Mouse (Mus musculus) kidney, postnatal 4 days (tissue): Measurements from ENCODE around the gene Agps.

Experiments
- DNase-seq, 2 experiments: peaks; one replicate each; pipeline ENCODE4 v3.0.0; 2021; ENCODE audit warnings: mixed read lengths in 2 of 2

The Agps gene

DNA sequence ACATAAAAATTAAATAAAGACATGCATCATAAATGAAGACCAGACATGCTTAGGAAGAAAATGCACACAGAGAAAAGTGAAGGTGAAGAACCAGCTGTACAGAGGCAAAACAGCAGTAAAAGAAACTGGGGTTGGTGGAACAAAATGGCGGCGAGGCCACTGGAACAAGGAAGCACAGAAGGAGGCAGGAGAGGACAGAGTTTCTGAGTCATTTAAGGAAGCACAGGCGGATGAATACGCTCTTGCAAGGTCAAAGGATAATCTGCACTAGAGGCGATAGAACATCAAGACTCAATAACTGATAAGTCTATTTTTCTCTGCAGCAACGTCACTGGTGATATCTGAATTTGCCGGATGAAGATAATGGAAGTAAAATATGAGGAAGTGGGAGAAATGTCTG, 1.7 kb upstream of the Agps start:
- DNase-seq = no peak

DNA sequence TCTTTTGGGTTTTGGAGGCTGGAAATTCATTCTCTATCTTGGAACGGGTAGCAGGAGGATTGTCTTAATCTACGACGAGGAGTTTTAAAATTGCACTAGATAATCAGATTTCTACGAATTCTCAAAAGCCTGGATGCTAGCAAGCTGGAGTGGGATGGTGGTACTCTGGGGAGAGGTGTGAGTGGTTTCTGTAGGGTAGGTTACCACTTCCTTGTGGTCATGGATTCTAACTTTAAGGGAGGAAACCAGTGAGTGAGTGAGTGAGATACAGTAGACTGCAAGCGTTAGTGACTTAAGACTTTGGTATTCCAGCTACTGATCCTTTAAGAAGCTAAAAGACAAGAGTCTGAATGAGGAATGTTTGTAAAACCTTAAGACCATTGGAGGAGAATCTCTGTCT, 804 bp downstream of the Agps start:
- DNase-seq = no peak

- DNase-seq = no peak
These were observed 2.5 kb downstream of the Agps start for GRCm38 (mm10) chr2:75834492-75834891.

DNA sequence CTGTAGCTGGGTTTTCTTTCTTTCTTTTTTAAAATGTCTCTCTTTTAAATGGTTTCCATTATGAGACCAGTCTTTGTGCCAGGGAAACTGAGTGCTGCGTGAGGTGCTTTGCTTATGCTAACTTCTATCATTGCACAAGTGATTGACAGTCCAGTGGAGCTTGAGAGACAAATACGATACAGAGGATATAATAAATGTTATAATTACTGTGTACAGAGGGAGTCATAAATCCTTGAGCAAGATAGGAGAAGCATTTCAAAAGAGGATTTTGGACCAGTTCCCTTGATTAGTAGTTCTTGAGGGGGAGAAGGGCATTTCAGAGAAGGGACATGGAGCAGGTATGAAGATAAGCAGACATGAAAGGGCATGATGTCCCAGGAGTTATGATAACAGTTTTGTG, 10.3 kb downstream of the Agps start:
- DNase-seq = no peak

GRCm38 (mm10) chr2:75847708-75848107, 15.7 kb downstream of the Agps start:
- DNase-seq = no peak

DNA sequence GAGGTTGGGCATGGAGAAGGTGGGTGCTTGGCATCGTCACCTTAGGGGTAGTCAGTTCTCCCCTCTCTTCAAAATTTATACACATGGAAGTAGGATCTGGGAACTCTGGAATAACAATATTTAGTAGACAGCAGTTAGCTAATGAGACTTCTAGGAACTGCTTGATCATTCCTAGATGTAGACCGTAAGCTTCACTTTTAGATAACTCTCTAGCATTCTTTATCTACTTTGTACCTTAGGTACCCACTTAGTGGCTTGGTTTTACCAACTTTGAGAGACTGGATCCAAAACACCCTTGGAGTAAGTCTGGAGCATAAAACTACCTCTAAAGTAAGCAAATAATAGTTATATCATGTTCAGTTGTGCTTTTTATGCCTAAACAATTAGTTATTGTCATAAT, 20.5 kb downstream of the Agps start:
- DNase-seq = no peak

DNA sequence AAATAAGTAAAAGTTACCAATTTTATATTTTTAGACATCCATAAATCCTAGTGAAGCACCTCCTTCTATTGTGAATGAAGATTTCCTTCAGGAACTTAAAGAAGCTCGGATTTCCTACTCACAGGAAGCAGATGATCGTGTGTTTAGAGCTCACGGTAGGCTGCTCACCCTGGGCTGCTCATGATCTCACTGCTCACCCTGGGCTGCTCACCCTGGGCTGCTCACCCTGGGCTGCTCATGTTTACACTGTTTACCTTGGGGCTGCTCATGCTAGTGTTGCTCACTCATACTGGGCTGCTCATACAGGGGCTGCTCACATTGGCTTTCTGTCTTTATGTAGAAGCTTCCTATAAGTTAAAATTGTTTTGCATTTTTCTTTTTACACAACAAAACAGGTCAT, 22.2 kb downstream of the Agps start:
- DNase-seq = peak in 1 of 2 experiments; percentile 16

- no peak for DNase-seq
These were observed 29.1 kb downstream of the Agps start for GRCm38 (mm10) chr2:75861115-75861514.

DNA sequence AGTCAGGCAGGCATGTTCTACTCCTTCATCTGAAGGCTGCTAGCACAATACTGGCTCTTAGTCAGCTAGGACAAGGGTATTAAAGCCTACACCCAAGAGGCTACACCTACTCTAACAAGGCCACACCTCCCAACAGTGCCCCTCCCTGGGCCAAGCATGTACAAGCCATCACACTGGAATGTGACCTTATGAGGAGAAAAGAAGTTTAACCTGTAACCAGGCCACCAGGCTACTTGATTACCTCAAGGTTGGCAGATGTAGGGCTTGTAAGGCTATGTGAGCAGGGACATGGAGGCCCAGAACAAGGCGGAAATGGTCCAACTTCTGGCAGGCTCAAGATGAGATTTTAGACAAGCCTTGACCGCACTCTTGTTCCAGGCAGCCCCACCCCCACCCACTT, 37.6 kb downstream of the Agps start:
- DNase-seq = peak in 1 of 2 experiments; percentile 13

DNA sequence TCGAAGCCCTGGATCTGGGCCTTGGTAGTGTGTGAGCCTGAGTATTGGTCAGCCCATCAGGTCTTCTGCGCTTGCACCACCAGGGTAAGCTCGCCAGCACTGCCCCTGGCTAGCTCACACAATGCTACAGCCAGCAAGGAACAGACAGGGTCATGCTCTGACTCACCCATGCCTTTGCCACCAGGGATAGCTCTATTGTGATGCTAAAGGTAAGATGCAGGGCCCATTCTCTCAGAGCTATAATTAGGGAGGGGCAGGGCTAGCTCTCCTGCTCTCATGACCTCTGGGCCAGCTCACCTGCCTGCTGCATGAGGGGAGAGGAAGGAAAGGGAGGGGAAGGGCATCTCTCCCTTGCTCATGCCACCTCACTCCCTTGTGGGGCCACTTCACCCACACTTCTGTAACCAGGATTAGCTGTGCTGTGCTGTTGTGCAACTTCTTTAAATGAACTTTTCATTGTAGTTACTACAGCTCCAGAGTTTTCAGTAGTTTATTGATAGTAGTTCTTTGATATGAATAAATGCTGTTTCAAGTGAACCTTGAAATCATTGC, 42.1 kb downstream of the Agps start:
- DNase-seq = no peak

- DNase-seq = peak in 1 of 2 experiments; percentile 8
These were observed 47.8 kb downstream of the Agps start for GRCm38 (mm10) chr2:75879791-75880190.

- peak; percentile 74 to 77 for DNase-seq
These were observed 51.6 kb downstream of the Agps start for GRCm38 (mm10) chr2:75883543-75883942.

GRCm38 (mm10) chr2:75891981-75892380, 60.0 kb downstream of the Agps start:
- no peak for DNase-seq

DNA sequence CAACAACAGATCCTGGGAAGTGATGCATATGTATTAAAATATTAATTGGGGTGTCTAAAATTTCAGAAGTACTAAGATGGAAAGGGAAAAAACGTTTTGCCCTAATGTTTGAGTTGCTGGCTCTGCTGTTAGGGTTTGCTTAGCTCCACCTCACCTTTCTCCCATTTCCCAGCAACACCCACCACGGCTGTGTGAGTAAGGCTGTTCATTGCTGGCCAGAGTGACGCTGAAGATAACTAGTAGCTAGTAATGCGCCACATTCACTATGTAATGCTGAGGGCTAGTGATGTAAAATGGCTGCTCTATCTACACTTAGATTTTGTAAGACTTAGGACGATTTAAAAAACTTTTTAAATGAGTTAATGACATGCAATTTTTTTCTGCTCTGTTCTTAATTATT, 63.7 kb downstream of the Agps start:
- no peak for DNase-seq

DNA sequence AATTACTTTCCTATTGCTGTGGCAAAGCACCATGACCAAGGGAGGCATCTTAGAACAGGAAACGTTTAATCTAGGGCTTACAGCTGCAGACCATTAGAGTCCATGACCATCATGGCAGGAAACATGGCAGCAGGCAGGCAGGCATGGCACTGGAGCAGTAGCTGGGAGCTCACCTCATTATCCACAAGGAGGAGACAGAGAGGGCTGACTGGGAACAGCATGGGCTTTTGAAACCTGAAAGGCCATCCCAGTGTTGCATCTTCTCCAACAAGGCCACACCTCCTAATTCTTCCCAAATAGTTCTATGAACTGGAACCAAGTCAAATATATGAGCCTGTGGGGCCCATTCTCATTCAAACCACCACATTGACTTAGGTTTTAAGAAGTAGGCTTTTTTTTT, 68.3 kb downstream of the Agps start:
- DNase-seq = no peak

GRCm38 (mm10) chr2:75901869-75902268, 69.9 kb downstream of the Agps start:
- DNase-seq = no peak

DNA sequence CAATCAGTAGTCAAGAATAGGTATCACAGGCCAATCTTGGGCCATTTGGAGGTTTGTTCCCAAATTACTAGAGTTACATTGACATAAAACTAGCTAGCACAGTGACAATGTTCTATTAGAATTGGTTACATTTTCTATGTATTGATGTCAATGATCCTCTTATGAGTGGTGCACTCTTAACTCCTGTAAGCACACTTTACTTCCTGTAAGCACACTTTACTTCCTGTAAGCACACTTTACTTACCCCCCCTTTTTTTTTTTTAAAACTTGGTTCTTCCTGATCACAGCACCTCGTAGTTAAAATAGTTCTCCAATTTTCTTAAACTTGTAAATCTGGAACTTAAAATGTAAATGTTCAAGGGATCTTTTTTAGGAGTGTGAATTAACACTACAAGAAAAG, 75.2 kb downstream of the Agps start:
- no peak for DNase-seq

DNA sequence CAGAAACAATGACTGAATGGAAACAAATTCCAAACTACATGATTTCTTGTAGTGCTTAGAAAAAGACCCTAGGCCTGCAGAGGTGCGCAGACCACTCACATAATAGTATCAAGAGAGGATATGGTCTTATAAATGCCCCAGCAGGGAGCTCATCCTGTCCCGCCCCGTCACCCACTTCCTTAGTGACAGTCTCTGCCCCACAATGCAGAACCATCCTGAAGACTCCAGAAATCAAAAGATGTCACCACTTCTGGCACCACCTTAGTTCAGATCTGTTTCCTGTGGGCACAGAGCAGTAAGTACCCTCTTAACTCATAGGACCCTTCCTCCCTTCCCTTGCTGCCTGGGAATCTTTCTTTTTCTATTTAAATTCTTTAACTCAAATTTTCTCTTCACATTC, 83.1 kb downstream of the Agps start:
- no peak for DNase-seq

DNA sequence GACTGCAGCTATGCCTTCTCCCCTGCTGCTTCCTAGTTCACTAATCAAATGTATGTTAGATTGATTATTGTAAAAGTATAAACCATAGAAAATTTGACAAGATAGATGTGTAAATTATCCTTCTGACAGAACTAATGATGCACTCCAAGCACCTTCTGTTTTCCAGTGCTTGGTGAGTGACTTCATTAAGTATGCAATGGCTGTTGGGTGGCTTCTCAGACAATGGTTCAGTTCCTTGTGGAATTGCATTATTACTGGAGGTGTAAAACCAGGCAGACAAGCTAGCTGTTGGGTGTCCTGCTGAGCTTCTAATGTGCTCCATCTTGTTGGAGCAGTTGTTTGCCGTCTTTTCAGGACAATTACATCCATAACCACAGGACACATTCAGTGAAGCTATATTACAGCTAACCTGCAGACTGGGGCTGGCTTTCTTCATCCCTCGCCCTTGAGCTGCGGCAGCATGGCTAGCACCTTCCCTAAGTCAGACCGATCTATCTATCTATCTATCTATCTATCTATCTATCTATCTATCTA, 91.9 kb downstream of the Agps start:
- DNase-seq = no peak

DNA sequence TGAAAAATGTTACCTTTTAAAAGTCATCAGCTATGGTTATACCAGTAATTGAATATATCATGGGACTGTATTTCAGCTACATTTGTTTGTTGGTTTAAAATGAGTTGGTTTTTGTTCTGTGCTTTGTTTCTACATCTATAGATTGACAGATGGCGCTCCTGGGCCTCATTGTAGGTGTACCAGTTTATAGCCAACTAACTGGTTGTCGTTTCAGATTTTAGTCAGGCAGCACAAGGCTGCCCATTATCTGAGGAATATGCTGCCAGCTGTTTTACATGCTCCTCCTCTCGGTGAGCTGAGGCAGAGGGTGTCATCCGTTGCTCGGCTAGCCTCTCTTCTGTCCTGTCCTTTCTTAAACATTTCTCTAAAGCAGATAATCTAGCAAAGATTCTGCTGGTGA, 94.1 kb downstream of the Agps start:
- no peak for DNase-seq

GRCm38 (mm10) chr2:75928011-75928410, 96.0 kb downstream of the Agps start:
- no peak for DNase-seq

GRCm38 (mm10) chr2:75929141-75929540, 97.2 kb downstream of the Agps start:
- DNase-seq = no peak

- no peak for DNase-seq
These were observed 97.9 kb downstream of the Agps start for GRCm38 (mm10) chr2:75929786-75930444.

GRCm38 (mm10) chr2:75930941-75931340, 99.0 kb downstream of the Agps start:
- DNase-seq = no peak

- no peak for DNase-seq
These were observed 101.6 kb downstream of the Agps start for GRCm38 (mm10) chr2:75933541-75933940.
